Mouse (Mus musculus) v-Abl transformed pro-B cells (cell line): Measurements from ENCODE around the gene A430089I19Rik.
"Not testable (repeated sequence)": the region's sequence is repeated elsewhere in the genome, so short reads cannot be mapped to it uniquely, and the experiment has no call there.

Experiments used
- in situ Hi-C, 2 experiments: fragments of 400-800 bp; cut with MboI; formaldehyde crosslinking; loops; one replicate each; pipeline ENCODE4 v1.15.1; 2025; ENCODE audit not compliant: unreplicated experiment in 2 of 2

The A430089I19Rik gene

GRCm38 (mm10) chr5:94306696-94307095 lies at the start of gene A430089I19Rik:
Gene A430089I19Rik (minus strand): TSS chr5:94306796.
- in situ Hi-C loops: not testable (repeated sequence)

- in situ Hi-C loops: not testable (repeated sequence)
These were observed 32.9 kb upstream of the A430089I19Rik start, which contains the start of gene AA792892 for GRCm38 (mm10) chr5:94339449-94339848. Gene AA792892 (plus strand): TSS chr5:94339749.

GRCm38 (mm10) chr5:94314135-94314534 lies 7.5 kb upstream of the A430089I19Rik start, which contains the start of gene Gm6502:
Gene Gm6502 (plus strand): TSS chr5:94314435.
- in situ Hi-C loops: not testable (repeated sequence)
